Mouse (Mus musculus): ENCODE data around the gene Ccdc136.

DNA sequence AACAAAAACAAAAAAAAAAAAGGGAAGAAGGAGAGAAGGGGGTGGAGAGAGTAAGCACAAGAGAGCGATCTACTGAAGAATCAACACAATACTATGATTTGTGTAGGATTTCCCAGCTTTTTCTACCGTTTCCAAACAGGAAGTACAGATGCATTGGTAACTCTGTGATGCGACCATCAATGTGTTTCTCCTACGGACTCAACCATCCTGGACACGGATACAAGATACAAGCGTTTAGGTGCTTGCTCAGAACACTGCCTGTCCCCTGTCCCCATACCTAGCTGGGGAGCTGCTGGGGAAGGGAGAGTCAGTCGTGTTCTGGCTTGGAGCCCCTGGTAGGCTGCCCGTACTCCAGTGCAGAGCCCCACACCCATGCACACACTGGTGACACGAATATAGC lies 6.7 kb upstream of the Ccdc136 start:
- no peak for TF ChIP-seq CTCF (IDR thresholded peaks at IDR 0.05; ENCODE audit: control insufficient read depth, insufficient read depth, insufficient replicate concordance, low read depth, low read length)
- no peak for TF ChIP-seq POLR2A (IDR thresholded peaks at IDR 0.05; ENCODE audit: control insufficient read depth, low read depth, low read length)
